Mouse (Mus musculus) bone marrow macrophage, adult 2 months (primary cell): Measurements from ENCODE around the gene Zfp652.

Experiments used
- CTCF ChIP-seq: IDR thresholded peaks from 2 replicates; pipeline ENCODE4 v1.5.1; 2012; ENCODE audit warnings: low read depth, mild to moderate bottlenecking, low read length, moderate library complexity
- POLR2A ChIP-seq: IDR thresholded peaks from 2 replicates; pipeline ENCODE4 v1.6.1; 2012; ENCODE audit warnings: mild to moderate bottlenecking, low read depth, low read length, borderline replicate concordance

- TF ChIP-seq POLR2A (no peak), CTCF (no peak)
These were observed 349 bp upstream of the Zfp652 start for GRCm38 (mm10) chr11:95712085-95712562.
